Mouse (Mus musculus) right cerebral cortex, postnatal 25 days (tissue): ENCODE results near the gene Drd3.

ENCODE experiments used
- DNase-seq: peaks from one replicate; pipeline ENCODE4 v3.0.0; 2022

Drd3 gene

DNA sequence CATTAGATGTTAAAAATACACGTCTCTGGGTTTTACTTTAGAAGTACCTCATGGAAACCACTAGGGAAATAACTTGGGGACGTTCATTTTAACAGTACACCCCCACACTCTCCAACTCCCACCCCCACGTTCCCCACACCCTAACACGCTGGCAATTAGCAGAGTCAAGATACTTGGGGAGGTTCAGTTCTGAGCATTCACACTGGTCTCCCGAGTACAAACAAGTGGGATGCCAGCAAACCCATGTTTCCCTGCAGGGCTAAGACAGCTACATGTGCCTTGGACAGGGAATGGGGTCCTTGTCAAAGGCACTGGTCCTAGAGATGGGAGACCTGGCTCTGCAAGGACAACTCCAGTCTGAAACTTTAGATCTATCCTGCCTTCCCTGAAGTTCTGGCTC is 48.6 kb downstream of the Drd3 start:
- no peak for DNase-seq

DNA sequence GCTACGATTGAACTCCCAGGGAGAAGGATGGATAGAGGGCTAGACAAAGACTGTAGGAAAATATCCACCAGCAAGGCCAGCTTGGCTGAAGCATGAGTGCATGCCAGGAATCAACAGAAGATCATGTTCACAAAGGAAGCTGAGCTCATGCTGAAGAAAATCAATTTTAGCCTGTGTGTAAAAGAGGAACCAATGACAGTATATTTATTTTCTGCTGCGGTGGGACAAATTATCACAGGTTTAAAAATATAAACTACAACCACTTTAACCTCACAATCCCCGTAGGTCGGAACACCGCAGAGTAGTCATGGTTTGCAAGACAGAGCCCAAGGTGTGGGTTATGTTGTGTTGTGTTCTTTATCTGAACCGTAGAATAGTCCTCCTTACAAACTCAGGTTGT is 50.5 kb downstream of the Drd3 start:
- no peak for DNase-seq

DNA sequence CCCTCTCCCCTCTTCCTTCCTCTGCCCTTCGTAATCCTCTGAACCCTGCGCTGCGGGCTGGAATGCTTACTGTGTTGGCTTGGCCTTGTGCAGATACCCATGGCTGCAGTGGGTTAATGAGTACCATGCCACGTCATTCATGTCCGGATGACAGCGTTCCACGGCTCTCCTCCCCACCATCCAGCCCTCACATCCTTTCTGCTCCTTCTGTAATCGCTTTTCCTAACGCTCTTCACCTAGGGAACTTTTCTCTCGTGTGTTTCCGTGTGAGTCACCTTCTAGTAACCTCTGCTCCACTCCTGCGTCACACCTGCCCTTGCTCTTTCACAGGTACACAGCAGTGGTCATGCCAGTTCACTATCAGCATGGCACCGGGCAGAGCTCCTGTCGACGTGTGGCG is 53.2 kb downstream of the Drd3 start:
- no peak for DNase-seq

DNA sequence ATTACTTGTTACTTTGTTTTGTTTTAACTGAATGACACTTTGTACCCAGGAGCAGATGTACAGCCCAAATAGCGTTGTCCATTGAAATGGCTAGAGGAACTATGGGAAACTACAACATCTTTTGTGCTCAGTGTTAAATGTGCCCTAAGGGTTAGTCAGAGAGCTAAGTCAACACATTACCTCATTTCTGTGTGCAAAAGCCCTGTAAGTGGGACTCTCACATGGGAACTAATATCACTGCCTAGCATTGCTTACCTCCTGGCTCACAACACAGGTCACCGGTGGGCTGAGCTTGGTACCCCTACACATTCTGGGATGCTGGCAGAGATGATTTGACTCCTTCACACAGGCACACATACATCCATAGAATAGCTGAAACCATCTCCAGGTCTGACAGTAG is 55.6 kb downstream of the Drd3 start:
- no peak for DNase-seq

DNA sequence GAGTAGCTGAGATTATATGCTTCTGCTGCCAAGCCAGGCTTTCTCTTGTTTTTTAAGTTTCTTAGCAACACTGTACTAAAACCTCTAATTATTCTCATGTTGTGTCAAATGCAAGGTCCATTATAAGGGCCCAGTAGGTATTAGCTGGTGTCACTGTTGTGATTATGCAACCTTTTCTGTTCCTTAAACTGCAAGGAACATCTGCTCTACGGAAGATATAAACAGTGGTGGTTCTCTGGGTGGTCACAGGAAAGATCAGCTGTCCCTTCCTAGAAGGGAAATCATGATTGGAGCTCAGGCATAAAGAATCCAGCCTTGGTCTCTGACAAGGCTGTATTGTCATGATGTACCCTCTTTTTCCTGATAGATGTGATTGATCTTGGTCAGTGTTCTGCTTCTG is 57.6 kb downstream of the Drd3 start:
- DNase-seq: no peak

DNA sequence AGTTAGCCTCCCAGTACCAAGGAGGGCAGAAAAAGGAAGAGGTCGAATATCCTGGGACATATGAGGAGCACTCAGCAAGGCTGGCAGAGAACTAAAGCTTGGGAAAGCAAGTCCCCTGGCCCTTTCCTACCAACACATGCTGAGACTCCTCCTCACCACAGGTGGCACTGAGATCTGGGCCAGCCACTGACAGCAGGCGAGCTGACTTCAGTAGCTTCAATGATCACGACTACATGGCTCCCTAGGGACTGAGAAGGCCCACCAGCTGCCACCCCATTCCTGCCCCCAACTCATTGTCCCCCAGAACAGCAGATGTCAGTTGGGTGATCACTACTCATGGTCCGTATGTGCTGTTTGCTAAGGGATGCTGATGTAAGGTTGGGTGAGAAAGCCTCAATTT is 60.8 kb downstream of the Drd3 start:
- DNase-seq: no peak

DNA sequence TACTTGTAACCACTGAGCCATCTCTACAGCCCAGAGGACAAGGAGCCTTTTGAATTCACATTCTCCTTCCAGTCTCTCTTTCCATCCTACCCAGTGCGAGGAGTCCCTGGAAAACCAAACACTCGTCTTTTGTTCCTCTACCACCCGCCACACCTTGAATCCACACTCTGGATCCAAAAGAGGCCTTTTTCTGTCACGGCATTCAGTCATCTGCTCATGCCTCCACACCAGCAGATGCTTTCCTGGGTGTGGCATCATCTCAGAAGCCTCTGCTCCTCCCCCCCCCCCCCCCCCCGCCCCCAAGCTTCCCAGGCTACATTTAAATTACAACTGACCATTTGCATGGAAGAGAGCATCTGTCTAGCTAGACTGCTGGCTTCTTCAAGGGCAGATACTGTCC is 62.5 kb downstream of the Drd3 start:
- no peak for DNase-seq

DNA sequence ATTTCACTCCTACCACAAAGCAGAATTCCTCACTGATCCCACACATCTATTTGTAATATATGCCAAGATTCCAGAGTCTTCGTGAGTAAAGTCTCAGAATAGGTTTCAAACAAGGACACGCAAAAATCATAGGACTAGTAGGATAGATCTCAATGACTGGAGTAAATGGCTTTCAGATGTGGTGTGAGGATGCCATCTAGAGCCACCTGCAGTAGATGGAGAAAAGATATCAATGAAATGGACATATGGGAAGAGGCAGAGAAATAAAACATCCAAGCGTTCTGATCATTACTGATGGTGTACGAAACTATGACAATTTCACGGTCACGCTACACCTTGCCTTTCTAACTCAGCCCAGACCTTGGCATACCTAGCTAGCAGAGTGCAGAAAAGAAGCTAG is 64.6 kb downstream of the Drd3 start:
- DNase-seq: no peak

DNA sequence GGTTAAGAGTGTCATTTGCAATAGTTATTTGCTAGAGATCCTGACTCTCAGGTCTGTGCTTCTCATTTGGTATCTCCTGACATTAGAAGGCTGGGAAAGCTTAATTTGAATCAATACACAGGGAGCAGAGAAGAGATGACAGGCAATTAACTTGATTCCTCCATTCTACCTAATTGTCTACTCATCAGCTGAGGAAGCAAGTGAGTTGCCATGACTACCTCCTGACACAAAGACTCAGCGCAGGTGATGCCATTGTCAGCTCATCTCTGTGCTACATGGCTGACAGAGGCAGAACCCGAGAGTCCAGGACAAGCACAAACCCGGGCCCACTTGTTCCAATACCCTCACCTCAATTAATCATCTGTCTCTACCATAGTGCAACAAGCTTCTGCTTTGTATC is 73.7 kb downstream of the Drd3 start:
- DNase-seq: no peak

DNA sequence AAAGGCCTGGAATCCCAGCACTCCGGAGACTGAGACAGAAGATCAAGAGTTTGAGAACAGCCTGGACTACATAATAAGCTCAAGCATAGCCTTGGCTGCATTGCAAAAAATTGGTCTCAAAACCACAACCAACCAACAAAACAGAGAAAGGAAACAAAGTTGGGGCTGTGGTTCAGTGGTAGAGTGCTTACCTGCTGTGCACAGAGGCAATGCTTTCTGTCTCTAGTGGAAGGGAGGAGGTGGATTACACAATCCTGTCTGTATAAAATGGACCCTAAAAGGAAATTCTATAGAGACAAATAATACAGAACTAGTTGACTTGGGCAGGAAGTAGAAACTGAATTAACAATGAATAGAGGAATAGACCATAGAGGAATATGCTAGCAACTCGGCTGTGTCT is 78.1 kb downstream of the Drd3 start:
- no peak for DNase-seq

DNA sequence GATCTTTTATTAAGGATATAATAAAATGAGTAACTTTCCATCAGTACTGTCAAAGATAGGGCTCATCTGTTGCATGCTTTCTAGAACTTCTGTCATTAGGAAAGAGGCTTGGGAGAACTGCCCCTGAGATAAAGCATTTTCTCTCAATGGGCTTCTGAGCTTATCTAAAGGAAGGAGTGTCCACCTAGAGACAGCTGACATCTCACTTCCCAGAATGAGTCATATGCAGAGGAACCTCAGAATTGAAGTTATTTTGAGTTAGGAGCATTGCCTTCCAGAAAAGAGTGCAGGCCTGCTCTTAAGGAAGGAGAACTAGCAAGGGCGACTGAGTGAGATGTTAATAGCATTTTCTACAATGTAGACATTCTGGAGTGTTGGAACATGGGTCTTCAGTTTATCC is 87.4 kb downstream of the Drd3 start:
- DNase-seq: no peak

DNA sequence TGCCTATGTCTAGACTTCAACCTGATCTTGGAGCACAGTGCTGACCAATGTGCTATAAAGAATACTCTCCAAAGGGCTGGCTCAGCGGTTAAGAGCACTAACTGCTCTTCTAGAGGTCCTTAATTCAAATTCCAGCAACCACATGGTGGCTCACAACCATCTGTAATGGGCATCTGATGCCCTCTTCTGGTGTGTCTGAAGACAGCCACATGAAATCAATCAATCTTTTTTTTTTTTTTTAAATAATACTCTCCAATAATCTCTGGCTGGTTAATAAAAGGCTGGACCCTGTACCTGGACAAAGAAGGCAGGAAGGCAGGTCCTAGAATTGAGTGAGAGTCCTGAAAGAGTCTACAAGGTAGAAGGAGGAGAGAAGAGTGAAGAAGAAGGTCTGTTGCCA is 96.0 kb downstream of the Drd3 start:
- DNase-seq: no peak

DNA sequence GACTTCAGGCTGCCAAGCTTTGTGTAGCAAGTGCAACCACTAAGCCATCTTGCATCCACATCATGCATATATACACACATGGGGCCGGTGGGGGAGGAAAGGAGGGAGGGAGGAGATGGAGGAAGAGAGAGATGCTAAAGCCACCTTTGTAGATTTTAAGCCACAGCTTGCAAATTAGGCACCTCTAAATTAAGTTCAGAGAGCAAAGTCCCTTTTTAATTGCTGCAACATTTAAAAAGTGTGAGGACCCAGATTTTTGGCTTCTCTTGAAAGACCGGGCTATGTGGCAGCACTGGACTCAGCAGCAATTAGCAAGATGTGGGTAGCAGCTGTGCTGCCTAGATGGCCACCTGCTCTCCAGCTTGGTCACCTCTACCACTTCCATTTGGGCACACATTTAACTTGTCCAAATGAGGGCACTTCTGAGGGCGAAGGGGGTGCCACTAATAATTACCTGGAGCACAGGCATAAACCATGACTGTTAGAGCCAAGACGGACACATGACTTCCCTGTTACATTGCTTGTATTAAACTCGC is 105.2 kb downstream of the Drd3 start:
- no peak for DNase-seq

DNA sequence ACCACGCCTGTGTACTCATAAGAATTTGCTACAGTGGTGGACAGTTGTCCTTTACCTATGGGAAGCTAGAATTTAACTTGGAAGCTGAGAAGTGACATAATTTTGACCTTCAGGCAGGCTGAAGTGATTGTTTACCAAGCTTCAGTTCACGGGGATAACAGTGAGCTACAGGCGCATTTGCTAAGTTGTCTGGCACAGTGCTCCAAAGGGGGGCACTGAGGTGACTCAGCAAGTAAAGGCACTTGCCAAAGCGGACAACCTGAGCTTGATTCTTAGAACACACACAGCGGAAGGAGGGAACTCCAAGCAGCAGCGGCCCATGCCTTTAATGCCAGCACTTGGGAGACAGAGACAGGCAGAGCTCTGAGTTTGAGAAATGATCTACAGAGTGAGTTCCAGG is 106.8 kb downstream of the Drd3 start:
- DNase-seq: no peak

DNA sequence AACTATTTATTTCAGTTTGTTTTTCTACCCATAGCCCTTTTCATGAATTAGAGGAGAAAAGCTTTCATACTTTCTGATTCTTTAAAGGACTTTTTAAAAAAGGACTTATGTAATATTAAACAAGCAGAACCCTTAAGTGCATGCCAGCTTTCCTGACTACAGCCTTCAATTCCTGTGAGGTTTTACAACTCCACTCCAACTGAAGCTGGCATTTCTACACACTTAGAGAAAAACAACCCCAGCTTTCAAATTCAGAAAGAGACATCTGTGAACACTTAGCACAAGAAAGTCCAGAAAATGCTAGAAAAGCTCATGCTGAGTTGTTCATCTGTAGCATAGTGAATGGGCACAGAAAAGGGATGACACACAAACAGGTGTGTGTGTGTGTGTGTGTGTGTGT is 116.0 kb downstream of the Drd3 start:
- no peak for DNase-seq

DNA sequence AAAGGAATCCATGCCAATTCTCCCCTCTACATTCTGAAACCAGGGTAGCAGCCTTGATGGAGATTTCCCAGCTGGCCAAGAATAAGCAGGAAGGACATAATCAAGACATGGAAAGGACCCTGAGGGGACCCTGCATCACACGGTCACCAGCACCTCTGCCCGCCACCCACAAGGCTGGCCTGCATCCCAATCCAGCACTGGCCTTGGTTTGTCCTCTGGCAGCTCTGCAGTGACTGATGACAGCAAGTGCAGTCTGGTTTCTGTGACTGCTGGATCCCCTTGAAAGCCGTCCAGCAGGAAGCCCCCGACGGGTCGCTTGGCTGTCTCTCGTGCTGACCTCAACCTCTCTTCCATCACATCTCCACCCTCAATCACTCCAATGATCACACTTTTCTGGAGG is 117.6 kb downstream of the Drd3 start:
- no peak for DNase-seq
